ENCODE assay signal across 8 mouse cellular contexts in the genomic region with DNA sequence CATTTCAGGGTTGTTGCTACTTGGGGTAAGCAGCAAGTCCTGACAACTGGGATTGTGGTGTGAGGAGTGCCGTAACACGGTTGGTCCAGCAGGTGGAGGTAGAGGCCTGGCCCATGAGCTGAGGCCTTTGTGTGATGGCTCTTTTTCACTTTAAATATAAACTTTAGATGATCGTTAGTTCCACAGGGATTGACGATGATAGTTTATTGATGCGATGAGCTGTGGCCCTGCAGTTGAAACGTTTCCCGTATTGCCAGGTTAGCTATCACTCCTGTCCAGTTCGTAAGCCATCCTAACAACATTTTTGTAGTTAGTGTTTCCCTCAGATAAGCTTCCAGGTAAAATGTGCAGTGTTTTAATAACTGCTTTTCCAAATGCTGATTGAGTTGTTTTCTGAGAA. TPM values are rescaled to one million over a fixed set of nuclear protein-coding genes. Genes with fewer than 3 reads are reported as not detected.
DNase-seq lines count a peak whose midpoint lies in the region; ATAC-seq and TF ChIP-seq lines count a peak whose summit lies in the region.

No protein-coding gene starts in this region.

- peak; percentile 75 for TF ChIP-seq CTCF in E14TG2a.4 (conservative IDR thresholded peaks at IDR 0.05; ENCODE audit: low read length)

- H3K9me3 ChIP-seq in E14TG2a.4 (ENCODE audit: low read length): no peaks in the 10 kb centered on the region
- no peaks in the 10 kb centered on the region for H3K9me3 ChIP-seq in forebrain, embryonic 14.5 days (replicated peaks; ENCODE audit: control insufficient read depth, low read length)
- no peaks in the 10 kb centered on the region for H3K9me3 ChIP-seq in limb, embryonic 11.5 days (ENCODE audit: control insufficient read depth, low read length)

- WGBS in forebrain, embryonic 14.5 days: 66% methylated on average over 8 of the region's 8 CpGs
- 71% methylated on average over 8 of the region's 8 CpGs for WGBS in limb, embryonic 11.5 days

- no peak overlapping the region for H3K4me2 ChIP-seq in forebrain, embryonic 14.5 days (ENCODE audit: low read length)
- no peak overlapping the region for H3K4me2 ChIP-seq in limb, embryonic 11.5 days (ENCODE audit: low read depth, severe bottlenecking)

- H3K4me1 ChIP-seq in E14TG2a.4 (replicated peaks; ENCODE audit: low read depth, low read length): no peaks in the 10 kb centered on the region
- no peaks in the 10 kb centered on the region for H3K4me1 ChIP-seq in forebrain, embryonic 14.5 days (ENCODE audit: control insufficient read depth, insufficient read depth, low read length)
- no peaks in the 10 kb centered on the region for H3K4me1 ChIP-seq in limb, embryonic 11.5 days (ENCODE audit: control insufficient read depth, insufficient read depth, low read length)

- peak; percentile 67; the same call in 1 of the 2 replicates for ATAC-seq in forebrain, embryonic 14.5 days
- peak; percentile 93 for ATAC-seq in inflammation-experienced regulatory T-cells, adult 6 months
- peak; percentile 57; the same call in 1 of the 2 replicates for ATAC-seq in limb, embryonic 11.5 days (ENCODE audit: insufficient number of reproducible peaks, low FRiP score, low TSS enrichment, low read depth)

- H3K27ac ChIP-seq in forebrain, embryonic 14.5 days (ENCODE audit: low read depth, low read length): no peak overlapping the region
- no peak overlapping the region for H3K27ac ChIP-seq in limb, embryonic 11.5 days (replicated peaks; ENCODE audit: low read depth, low read length)

- no peak overlapping the region for H3K4me3 ChIP-seq in E14TG2a.4 (replicated peaks; ENCODE audit: low read length)
- no peak overlapping the region for H3K4me3 ChIP-seq in forebrain, embryonic 14.5 days (ENCODE audit: low read depth, low read length)
- H3K4me3 ChIP-seq in limb, embryonic 11.5 days (ENCODE audit: low read depth, low read length): no peak overlapping the region

- no peaks in the 10 kb centered on the region for H3K27me3 ChIP-seq in E14TG2a.4 (ENCODE audit: insufficient read depth, low read length)
- no peaks in the 10 kb centered on the region for H3K27me3 ChIP-seq in forebrain, embryonic 14.5 days (replicated peaks; ENCODE audit: control insufficient read depth, insufficient read depth, low read length)
- H3K27me3 ChIP-seq in limb, embryonic 11.5 days (ENCODE audit: control insufficient read depth, insufficient read depth, low read length): no peaks in the 10 kb centered on the region

- peaks cover 68% of the 10 kb centered on the region for H3K36me3 ChIP-seq in E14TG2a.4 (ENCODE audit: insufficient read depth, low read length)
- peaks cover 33% of the 10 kb centered on the region for H3K36me3 ChIP-seq in forebrain, embryonic 14.5 days (ENCODE audit: control insufficient read depth, insufficient read depth, low read length)
- no peaks in the 10 kb centered on the region; the same call in 1 of the 2 replicates for H3K36me3 ChIP-seq in limb, embryonic 11.5 days (ENCODE audit: control insufficient read depth, insufficient read depth, low read length)

- peak; percentile 25 for DNase-seq in 3134 (ENCODE audit: extremely low read depth, insufficient read length, low spot score)
- DNase-seq in c-Kit-positive CD71-positive TER-119-negative erythroid progenitor cells, embryonic 14.5 days (ENCODE audit: low read depth): peak; percentile 82
- DNase-seq in forebrain, embryonic 14.5 days (ENCODE audit: low spot score): peak; percentile 55
- DNase-seq in limb, embryonic 11.5 days (ENCODE audit: low spot score): peak; percentile 74
- DNase-seq in neural tube, embryonic 10.5 days (ENCODE audit: extremely low spot score, low spot score): peak; percentile 45
- peak; percentile 66 for DNase-seq in thymus, postnatal 14 days

- H3K9ac ChIP-seq in forebrain, embryonic 14.5 days (ENCODE audit: low read length): no peak overlapping the region
- no peak overlapping the region for H3K9ac ChIP-seq in limb, embryonic 11.5 days (ENCODE audit: low read length)

RNA-seq across cellular contexts. Expression of gene Dcbld2, which starts 46.4 kb away (rescaled TPM):
- 6.5 and 6.9 TPM in 2 replicates for polyA plus RNA-seq in forebrain, embryonic 14.5 days (2014; fragmentation: Nextera tagmentation; extraction: Ambion mirVana)
- polyA plus RNA-seq in inflammation-experienced regulatory T-cells, adult 6 months (2017; shearing (Covaris generic)): 1 to 10 TPM in 1 of 3 experiments, under 1 TPM in 2; 0.54 to 2.1 (median 0.62) TPM
- polyA plus RNA-seq in limb, embryonic 11.5 days (2014; fragmentation: Nextera tagmentation; extraction: Ambion mirVana): 10.2 and 13.9 TPM in 2 replicates

Comparison
In these comparisons a context has a peak if more than half of its experiments do, and no peak if none do; other contexts are left out.
1. DNase-seq: peak in every context shown above with its lines; median percentile 82 in c-Kit-positive CD71-positive TER-119-negative erythroid progenitor cells, embryonic 14.5 days; 74 in limb, embryonic 11.5 days; 66 in thymus, postnatal 14 days; 55 in forebrain, embryonic 14.5 days; 45 in neural tube, embryonic 10.5 days; 25 in 3134.